ENCODE assay signal across 10 mouse cellular contexts in genomic region chr11:100312096-100312679, GRCm38 (mm10). TPM values are rescaled to one million over a fixed set of nuclear protein-coding genes. Genes with fewer than 3 reads are reported as not detected.
DNase-seq lines count a peak whose midpoint lies in the region; ATAC-seq lines count a peak whose summit lies in the region.
"Had no signal": no experiment of that assay in that cellular context is flagged by ENCODE, and none has a peak within 500 bp of the region (broad histone marks: within the 10 kb centered on the region; RNA-seq: fewer than 3 reads in every experiment).

No protein-coding gene starts in this region.

- no peak overlapping the region for H3K4me3 ChIP-seq in heart, embryonic 10.5 days
- H3K4me3 ChIP-seq in hindbrain, embryonic 12.5 days, result no peak overlapping the region
- no peak overlapping the region for H3K4me3 ChIP-seq in lung, embryonic 16.5 days (ENCODE audit: low read length)
- no peak overlapping the region for H3K4me3 ChIP-seq in forebrain, embryonic 14.5 days (ENCODE audit: low read depth, low read length)
- H3K4me3 ChIP-seq: megakaryocyte, embryonic 14.5 days had no signal

- no peak for DNase-seq in heart, embryonic 10.5 days (ENCODE audit: low spot score)
- no peak for DNase-seq in heart, postnatal 4 days
- peak; percentile 89 for DNase-seq in brain, adult 2 months (ENCODE audit: low read depth, low spot score)
- no peak for DNase-seq in ovary, adult 18-20 months (ENCODE audit: low spot score)
- DNase-seq in spleen, postnatal 14 days (ENCODE audit: low spot score in 2 of 2), result no peak
- DNase-seq in forebrain, embryonic 14.5 days (ENCODE audit: low spot score), result no peak

- 0 out of 2 replicates have a peak, but pooled peaks have one; percentile 26 for ATAC-seq in hindbrain, embryonic 12.5 days (ENCODE audit: low FRiP score)
- ATAC-seq in lung, embryonic 16.5 days (ENCODE audit: low read depth), result peak; percentile 72
- ATAC-seq in forebrain, embryonic 14.5 days, result no peak

- no peaks in the 10 kb centered on the region for H3K9me3 ChIP-seq in heart, embryonic 10.5 days
- no peaks in the 10 kb centered on the region for H3K9me3 ChIP-seq in hindbrain, embryonic 12.5 days (replicated peaks)
- H3K9me3 ChIP-seq in lung, embryonic 16.5 days (ENCODE audit: control insufficient read depth, low read length), result no peaks in the 10 kb centered on the region
- no peaks in the 10 kb centered on the region for H3K9me3 ChIP-seq in forebrain, embryonic 14.5 days (replicated peaks; ENCODE audit: control insufficient read depth, low read length)
- H3K9me3 ChIP-seq: megakaryocyte, embryonic 14.5 days had no signal

- WGBS in heart, embryonic 10.5 days, result 26% methylated on average over 5 of the region's 5 CpGs
- WGBS in hindbrain, embryonic 12.5 days, result 28% methylated on average over 5 of the region's 5 CpGs
- 17% methylated on average over 5 of the region's 5 CpGs for WGBS in lung, embryonic 16.5 days
- 28% methylated on average over 5 of the region's 5 CpGs for WGBS in forebrain, embryonic 14.5 days

- H3K36me3 ChIP-seq in heart, embryonic 10.5 days, result no peaks in the 10 kb centered on the region
- H3K36me3 ChIP-seq in hindbrain, embryonic 12.5 days, result no peaks in the 10 kb centered on the region
- no peaks in the 10 kb centered on the region for H3K36me3 ChIP-seq in lung, embryonic 16.5 days (ENCODE audit: control insufficient read depth, insufficient read depth, low read length)
- H3K36me3 ChIP-seq in forebrain, embryonic 14.5 days (ENCODE audit: control insufficient read depth, insufficient read depth, low read length), result no peaks in the 10 kb centered on the region

- no peaks in the 10 kb centered on the region for H3K27me3 ChIP-seq in heart, embryonic 10.5 days (ENCODE audit: insufficient read depth, poor library complexity, severe bottlenecking)
- no peaks in the 10 kb centered on the region for H3K27me3 ChIP-seq in hindbrain, embryonic 12.5 days
- H3K27me3 ChIP-seq in lung, embryonic 16.5 days (ENCODE audit: control insufficient read depth, insufficient read depth, low read depth, low read length), result no peaks in the 10 kb centered on the region
- H3K27me3 ChIP-seq in forebrain, embryonic 14.5 days (replicated peaks; ENCODE audit: control insufficient read depth, insufficient read depth, low read length), result no peaks in the 10 kb centered on the region

- H3K9ac ChIP-seq in hindbrain, embryonic 12.5 days, result no peak overlapping the region
- no peak overlapping the region for H3K9ac ChIP-seq in lung, embryonic 16.5 days (ENCODE audit: low read length)
- no peak overlapping the region for H3K9ac ChIP-seq in forebrain, embryonic 14.5 days (ENCODE audit: low read length)

- peaks cover 10% of the 10 kb centered on the region for H3K4me1 ChIP-seq in heart, embryonic 10.5 days
- peaks cover 9% of the 10 kb centered on the region for H3K4me1 ChIP-seq in hindbrain, embryonic 12.5 days
- no peaks in the 10 kb centered on the region for H3K4me1 ChIP-seq in lung, embryonic 16.5 days (replicated peaks; ENCODE audit: control insufficient read depth, insufficient read depth, low read length)
- H3K4me1 ChIP-seq in forebrain, embryonic 14.5 days (ENCODE audit: control insufficient read depth, insufficient read depth, low read length), result no peaks in the 10 kb centered on the region

- H3K27ac ChIP-seq in heart, embryonic 10.5 days, result peak overlapping the region; percentile 75
- H3K27ac ChIP-seq in hindbrain, embryonic 12.5 days, result peak overlapping the region; percentile 52; the same call in 1 of the 2 replicates
- H3K27ac ChIP-seq in lung, embryonic 16.5 days (ENCODE audit: low read length), result no peak overlapping the region
- H3K27ac ChIP-seq in forebrain, embryonic 14.5 days (ENCODE audit: low read depth, low read length), result no peak overlapping the region

- H3K4me2 ChIP-seq in hindbrain, embryonic 12.5 days (replicated peaks), result no peak overlapping the region
- no peak overlapping the region for H3K4me2 ChIP-seq in lung, embryonic 16.5 days (ENCODE audit: low read depth, low read length)
- H3K4me2 ChIP-seq in forebrain, embryonic 14.5 days (ENCODE audit: low read length), result no peak overlapping the region

RNA-seq across cellular contexts. Expression of gene Eif1, which starts 7.5 kb away (rescaled TPM):
- polyA plus RNA-seq in heart, embryonic 10.5 days (2016; fragmentation: Nextera tagmentation; extraction: Ambion mirVana), result 1,444 and 1,503 TPM in 2 replicates
- total RNA-seq in heart, postnatal 4 days (2021), result 1,000 to 10,000 TPM; 1,236 to 1,276 TPM
- polyA plus RNA-seq in hindbrain, embryonic 12.5 days (2016; fragmentation: Nextera tagmentation; extraction: Ambion mirVana), result 1,343 and 1,447 TPM in 2 replicates
- 1,740 and 1,854 TPM in 2 replicates for polyA plus RNA-seq in lung, embryonic 16.5 days (2015; fragmentation: Nextera tagmentation; extraction: Ambion mirVana)
- polyA plus RNA-seq in forebrain, embryonic 14.5 days (2014; fragmentation: Nextera tagmentation; extraction: Ambion mirVana), result 1,289 and 1,493 TPM in 2 replicates

RNA-seq across cellular contexts. Expression of gene Gast, which starts 22.0 kb away (rescaled TPM):
- not detected in 2 replicates for polyA plus RNA-seq in heart, embryonic 10.5 days (2016; fragmentation: Nextera tagmentation; extraction: Ambion mirVana)
- not detected for total RNA-seq in heart, postnatal 4 days (2021)
- 0.89 TPM in 1 of 2 replicates, not detected in the other for polyA plus RNA-seq in hindbrain, embryonic 12.5 days (2016; fragmentation: Nextera tagmentation; extraction: Ambion mirVana)
- polyA plus RNA-seq in lung, embryonic 16.5 days (2015; fragmentation: Nextera tagmentation; extraction: Ambion mirVana), result not detected in 2 replicates
- polyA plus RNA-seq in forebrain, embryonic 14.5 days (2014; fragmentation: Nextera tagmentation; extraction: Ambion mirVana), result 0.43 and 0.93 TPM in 2 replicates
- polyA plus RNA-seq: spleen, adult 2 months had no signal

RNA-seq across cellular contexts. Expression of gene Krt42, which starts 42.5 kb away (rescaled TPM):
- polyA plus RNA-seq in heart, embryonic 10.5 days (2016; fragmentation: Nextera tagmentation; extraction: Ambion mirVana), result not detected in 2 replicates
- not detected for total RNA-seq in heart, postnatal 4 days (2021)
- polyA plus RNA-seq in hindbrain, embryonic 12.5 days (2016; fragmentation: Nextera tagmentation; extraction: Ambion mirVana), result not detected in 2 replicates
- not detected in 2 replicates for polyA plus RNA-seq in lung, embryonic 16.5 days (2015; fragmentation: Nextera tagmentation; extraction: Ambion mirVana)
- 0.21 TPM in 1 of 2 replicates, not detected in the other for polyA plus RNA-seq in forebrain, embryonic 14.5 days (2014; fragmentation: Nextera tagmentation; extraction: Ambion mirVana)
- polyA plus RNA-seq: spleen, adult 2 months had no signal

RNA-seq across cellular contexts. Expression of gene Hap1, which starts 43.7 kb away (rescaled TPM):
- polyA plus RNA-seq in heart, embryonic 10.5 days (2016; fragmentation: Nextera tagmentation; extraction: Ambion mirVana), result 5.1 and 8.4 TPM in 2 replicates
- total RNA-seq in heart, postnatal 4 days (2021), result 1 to 10 TPM; 3.1 to 4.1 TPM
- 53.7 and 58.0 TPM in 2 replicates for polyA plus RNA-seq in hindbrain, embryonic 12.5 days (2016; fragmentation: Nextera tagmentation; extraction: Ambion mirVana)
- polyA plus RNA-seq in lung, embryonic 16.5 days (2015; fragmentation: Nextera tagmentation; extraction: Ambion mirVana), result 19.2 and 19.7 TPM in 2 replicates
- 55.1 and 81.9 TPM in 2 replicates for polyA plus RNA-seq in forebrain, embryonic 14.5 days (2014; fragmentation: Nextera tagmentation; extraction: Ambion mirVana)

RNA-seq across cellular contexts. Expression of gene Krt17, which starts 51.4 kb away (rescaled TPM):
- 0.17 and 0.19 TPM in 2 replicates for polyA plus RNA-seq in heart, embryonic 10.5 days (2016; fragmentation: Nextera tagmentation; extraction: Ambion mirVana)
- under 1 TPM in 1 of 2 experiments, not detected in 1; 0.29 TPM for total RNA-seq in heart, postnatal 4 days (2021)
- 3.1 and 3.2 TPM in 2 replicates for polyA plus RNA-seq in hindbrain, embryonic 12.5 days (2016; fragmentation: Nextera tagmentation; extraction: Ambion mirVana)
- polyA plus RNA-seq in lung, embryonic 16.5 days (2015; fragmentation: Nextera tagmentation; extraction: Ambion mirVana), result 8.4 and 15.5 TPM in 2 replicates
- polyA plus RNA-seq in forebrain, embryonic 14.5 days (2014; fragmentation: Nextera tagmentation; extraction: Ambion mirVana), result 0.14 and 0.23 TPM in 2 replicates
- polyA plus RNA-seq: spleen, adult 2 months had no signal

Comparison
In these comparisons a context has a peak if more than half of its experiments do, and no peak if none do; other contexts are left out.
1. H3K27ac ChIP-seq: peak in heart, embryonic 10.5 days (single experiment) and hindbrain, embryonic 12.5 days (single experiment); none in lung, embryonic 16.5 days (single experiment) and forebrain, embryonic 14.5 days (single experiment).